Mouse (Mus musculus): ENCODE measurements around the gene Smyd3.

GRCm38 (mm10) chr1:179277346-179277745 lies 240.5 kb downstream of the Smyd3 start:
- TF ChIP-seq CTCF (IDR thresholded peaks at IDR 0.05; ENCODE audit: low read depth, low read length) = no peak
- TF ChIP-seq EP300 (IDR thresholded peaks at IDR 0.05; ENCODE audit: insufficient read depth, low read depth, low read length) = no peak
- TF ChIP-seq POLR2A (IDR thresholded peaks at IDR 0.05; ENCODE audit: insufficient read depth, low read length) = no peak
